Mouse (Mus musculus): Measurements from ENCODE around the gene Tyw5. TPM values are rescaled to one million over a fixed set of nuclear protein-coding genes. Genes with fewer than 3 reads are reported as not detected.

The Tyw5 gene
- polyA plus RNA-seq, 1 experiment from 2014 or later = 10.1 TPM

DNA sequence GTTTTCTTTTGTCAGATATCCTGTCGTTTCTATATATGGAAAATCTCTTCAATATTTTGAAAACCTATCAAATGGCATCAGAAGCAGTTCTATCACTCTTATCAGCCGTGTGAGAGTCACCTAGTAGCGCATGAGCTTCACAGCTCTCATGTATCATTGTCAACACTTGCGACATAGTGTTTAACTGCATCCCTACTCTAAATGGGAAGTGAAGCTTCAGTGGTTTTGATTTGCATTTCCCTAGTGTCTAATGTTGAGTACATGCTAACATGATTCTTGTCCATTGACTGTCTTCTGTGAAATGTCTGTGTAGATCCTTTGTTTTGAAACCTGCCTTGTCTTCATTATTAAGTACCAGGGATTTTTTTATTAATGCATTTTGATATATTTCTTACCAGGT, 36.5 kb downstream of the Tyw5 start:
- no peaks in the 10 kb centered on the region for H3K27me3 ChIP-seq (ENCODE audit: control insufficient read depth, insufficient read depth, low read depth, low read length)
- no peaks in the 10 kb centered on the region for H3K4me1 ChIP-seq (ENCODE audit: control insufficient read depth, low read depth, low read length)
- 44% methylated on average over 4 of the region's 4 CpGs for WGBS (ENCODE audit: insufficient replicate concordance)
- ATAC-seq (ENCODE audit: low read depth) = no peak
- no peak overlapping the region for H3K9ac ChIP-seq (ENCODE audit: low read depth, low read length)
- no peaks in the 10 kb centered on the region for H3K9me3 ChIP-seq (replicated peaks; ENCODE audit: control insufficient read depth, low read length)
- H3K4me3 ChIP-seq (ENCODE audit: low read depth, low read length) = no peak overlapping the region
- no peak overlapping the region for H3K27ac ChIP-seq (ENCODE audit: low read length)
- H3K36me3 ChIP-seq (ENCODE audit: control insufficient read depth, insufficient read depth) = no peaks in the 10 kb centered on the region
- no peak overlapping the region for H3K4me2 ChIP-seq (ENCODE audit: low read depth, low read length)

GRCm38 (mm10) chr1:57369111-57369510, 37.8 kb downstream of the Tyw5 start:
- 52% methylated on average over 4 of the region's 4 CpGs for WGBS (ENCODE audit: insufficient replicate concordance)
- H3K4me2 ChIP-seq (ENCODE audit: low read depth, low read length) = no peak overlapping the region
- H3K4me3 ChIP-seq (ENCODE audit: low read depth, low read length) = no peak overlapping the region
- H3K4me1 ChIP-seq (ENCODE audit: control insufficient read depth, low read depth, low read length) = no peaks in the 10 kb centered on the region
- H3K27me3 ChIP-seq (ENCODE audit: control insufficient read depth, insufficient read depth, low read depth, low read length) = no peaks in the 10 kb centered on the region
- H3K27ac ChIP-seq (ENCODE audit: low read length) = no peak overlapping the region
- no peak overlapping the region for H3K9ac ChIP-seq (ENCODE audit: low read depth, low read length)
- no peaks in the 10 kb centered on the region for H3K36me3 ChIP-seq (ENCODE audit: control insufficient read depth, insufficient read depth)
- ATAC-seq (ENCODE audit: low read depth) = no peak
- H3K9me3 ChIP-seq (replicated peaks; ENCODE audit: control insufficient read depth, low read length) = no peaks in the 10 kb centered on the region

DNA sequence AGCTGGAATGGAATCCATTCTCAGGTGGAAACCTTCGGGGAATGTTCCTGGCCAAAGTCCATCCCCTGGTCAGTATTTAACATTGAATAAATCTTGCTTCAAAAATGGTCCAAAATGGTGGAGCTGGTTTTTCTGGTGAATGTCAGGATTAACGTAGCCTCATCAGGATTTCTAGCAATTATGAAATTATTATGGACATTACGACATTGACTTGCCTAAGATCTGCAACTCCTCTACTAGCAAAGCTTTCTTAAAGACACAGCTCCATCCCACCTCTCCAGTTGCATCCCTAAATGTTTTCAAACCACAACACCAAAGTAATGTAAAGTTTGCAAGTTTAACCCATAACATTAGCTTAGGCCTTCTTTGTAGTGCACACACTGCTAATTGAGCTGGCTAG, 39.5 kb downstream of the Tyw5 start:
- no peak overlapping the region for H3K4me3 ChIP-seq (ENCODE audit: low read depth, low read length)
- no peaks in the 10 kb centered on the region for H3K9me3 ChIP-seq (replicated peaks; ENCODE audit: control insufficient read depth, low read length)
- no peaks in the 10 kb centered on the region for H3K4me1 ChIP-seq (ENCODE audit: control insufficient read depth, low read depth, low read length)
- H3K27me3 ChIP-seq (ENCODE audit: control insufficient read depth, insufficient read depth, low read depth, low read length) = no peaks in the 10 kb centered on the region
- H3K9ac ChIP-seq (ENCODE audit: low read depth, low read length) = no peak overlapping the region
- 79% methylated on average over 3 of the region's 3 CpGs for WGBS (ENCODE audit: insufficient replicate concordance)
- ATAC-seq (ENCODE audit: low read depth) = no peak
- no peak overlapping the region for H3K27ac ChIP-seq (ENCODE audit: low read length)
- no peak overlapping the region for H3K4me2 ChIP-seq (ENCODE audit: low read depth, low read length)
- H3K36me3 ChIP-seq (ENCODE audit: control insufficient read depth, insufficient read depth) = no peaks in the 10 kb centered on the region

DNA sequence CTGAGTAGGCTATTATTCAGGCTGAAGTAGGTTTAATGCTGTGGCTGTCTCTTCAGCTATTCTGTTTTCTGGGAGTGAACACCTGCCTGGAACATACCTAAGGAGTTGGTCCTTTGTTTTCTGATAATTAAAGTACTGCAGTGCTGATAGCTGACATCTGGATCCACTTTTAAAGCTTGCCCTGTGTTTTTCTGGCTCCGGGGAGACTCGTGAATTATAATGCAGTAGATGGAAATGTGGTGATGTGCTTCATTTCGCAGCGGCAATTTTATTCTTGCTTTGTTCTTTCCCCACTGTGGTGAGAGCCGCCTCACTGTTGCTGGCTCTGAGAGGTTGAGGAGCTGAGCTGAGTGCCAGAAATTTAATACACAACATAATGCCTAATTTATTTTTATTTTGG, 48.4 kb downstream of the Tyw5 start:
- Histone ChIP-seq H3K27ac (ENCODE audit: low read length) (no peak overlapping the region), H3K9ac (ENCODE audit: low read depth, low read length) (no peak overlapping the region), H3K36me3 (ENCODE audit: control insufficient read depth, insufficient read depth) (no peaks in the 10 kb centered on the region), H3K27me3 (ENCODE audit: control insufficient read depth, insufficient read depth, low read depth, low read length) (no peaks in the 10 kb centered on the region), H3K4me3 (ENCODE audit: low read depth, low read length) (no peak overlapping the region), H3K9me3 (replicated peaks; ENCODE audit: control insufficient read depth, low read length) (no peaks in the 10 kb centered on the region), H3K4me1 (ENCODE audit: control insufficient read depth, low read depth, low read length) (no peaks in the 10 kb centered on the region), H3K4me2 (ENCODE audit: low read depth, low read length) (no peak overlapping the region)
- WGBS (ENCODE audit: insufficient replicate concordance) = 77% methylated on average over 5 of the region's 5 CpGs
- no peak for ATAC-seq (ENCODE audit: low read depth)

DNA sequence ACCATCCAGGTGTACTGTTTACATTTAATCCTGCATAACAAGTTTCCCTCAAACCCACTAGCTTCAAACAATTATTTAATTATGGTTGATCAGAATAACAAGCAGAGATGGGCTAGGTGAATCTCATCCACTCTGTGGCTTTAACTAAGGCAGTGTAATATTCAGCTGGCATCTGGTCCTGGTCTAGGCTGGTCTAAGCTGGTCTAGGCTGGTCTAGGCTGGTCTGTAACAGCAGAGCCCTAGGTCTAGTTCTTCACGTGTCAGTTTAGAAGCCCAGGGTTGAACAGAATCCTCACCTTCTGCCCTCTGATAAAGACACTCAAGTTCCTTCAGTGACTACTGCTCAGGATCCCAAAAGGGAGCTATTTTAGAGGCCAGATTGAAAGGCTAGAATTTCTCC, 55.0 kb downstream of the Tyw5 start:
- Histone ChIP-seq H3K9me3 (replicated peaks; ENCODE audit: control insufficient read depth, low read length) (no peaks in the 10 kb centered on the region), H3K36me3 (ENCODE audit: control insufficient read depth, insufficient read depth) (no peaks in the 10 kb centered on the region), H3K4me3 (ENCODE audit: low read depth, low read length) (no peak overlapping the region), H3K4me1 (ENCODE audit: control insufficient read depth, low read depth, low read length) (no peaks in the 10 kb centered on the region), H3K9ac (ENCODE audit: low read depth, low read length) (no peak overlapping the region), H3K27ac (ENCODE audit: low read length) (no peak overlapping the region), H3K4me2 (ENCODE audit: low read depth, low read length) (no peak overlapping the region), H3K27me3 (ENCODE audit: control insufficient read depth, insufficient read depth, low read depth, low read length) (no peaks in the 10 kb centered on the region)
- 42% methylated on average over 1 of the region's 1 CpGs for WGBS (ENCODE audit: insufficient replicate concordance)
- no peak for ATAC-seq (ENCODE audit: low read depth)

DNA sequence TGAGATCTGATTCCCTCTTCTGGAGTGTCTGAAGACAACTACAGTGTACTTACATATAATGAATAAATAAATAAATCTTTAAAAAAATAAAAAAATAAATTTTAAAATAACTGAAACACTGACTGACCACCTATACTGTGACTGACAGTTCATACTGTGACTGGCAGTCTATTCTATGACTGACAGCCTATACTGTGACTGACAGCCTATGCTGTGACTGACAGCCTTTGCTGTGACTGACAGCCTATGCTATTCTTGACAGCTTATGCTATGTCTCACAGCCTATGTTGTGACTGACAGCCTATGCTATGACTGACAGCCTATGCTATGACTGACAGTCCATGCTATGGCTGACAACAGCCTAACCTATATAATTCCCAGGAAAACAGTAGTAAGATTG, 59.4 kb downstream of the Tyw5 start:
- no peak for ATAC-seq (ENCODE audit: low read depth)
- Histone ChIP-seq H3K4me3 (ENCODE audit: low read depth, low read length) (no peak overlapping the region), H3K27ac (ENCODE audit: low read length) (no peak overlapping the region), H3K4me2 (ENCODE audit: low read depth, low read length) (no peak overlapping the region), H3K9ac (ENCODE audit: low read depth, low read length) (no peak overlapping the region), H3K27me3 (ENCODE audit: control insufficient read depth, insufficient read depth, low read depth, low read length) (no peaks in the 10 kb centered on the region), H3K36me3 (ENCODE audit: control insufficient read depth, insufficient read depth) (no peaks in the 10 kb centered on the region), H3K4me1 (ENCODE audit: control insufficient read depth, low read depth, low read length) (no peaks in the 10 kb centered on the region), H3K9me3 (replicated peaks; ENCODE audit: control insufficient read depth, low read length) (no peaks in the 10 kb centered on the region)

DNA sequence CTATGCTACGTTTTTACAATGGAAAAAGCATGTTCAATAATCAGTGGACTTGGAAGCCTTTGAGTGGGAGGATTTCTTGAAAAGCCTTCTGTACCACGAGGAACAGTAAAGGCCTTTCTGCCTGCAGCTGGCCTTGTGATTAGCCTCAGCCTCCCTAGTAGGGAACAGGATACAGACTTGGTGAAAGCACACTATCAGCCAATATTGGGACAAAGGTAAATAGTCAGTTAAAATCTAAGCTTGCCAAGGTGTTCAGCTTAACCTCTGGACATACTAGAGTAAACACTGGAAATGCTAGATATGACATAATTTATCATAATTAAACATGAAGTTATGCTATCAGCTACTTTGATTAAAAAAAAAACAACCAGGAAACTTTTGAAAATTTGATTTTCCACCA, 65.7 kb downstream of the Tyw5 start:
- Histone ChIP-seq H3K9ac (ENCODE audit: low read depth, low read length) (no peak overlapping the region), H3K36me3 (ENCODE audit: control insufficient read depth, insufficient read depth) (no peaks in the 10 kb centered on the region), H3K27me3 (ENCODE audit: control insufficient read depth, insufficient read depth, low read depth, low read length) (no peaks in the 10 kb centered on the region), H3K4me3 (ENCODE audit: low read depth, low read length) (no peak overlapping the region), H3K4me1 (ENCODE audit: control insufficient read depth, low read depth, low read length) (no peaks in the 10 kb centered on the region), H3K27ac (ENCODE audit: low read length) (no peak overlapping the region), H3K4me2 (ENCODE audit: low read depth, low read length) (no peak overlapping the region), H3K9me3 (replicated peaks; ENCODE audit: control insufficient read depth, low read length) (no peaks in the 10 kb centered on the region)
- WGBS (ENCODE audit: insufficient replicate concordance) = 30% methylated on average over 2 of the region's 2 CpGs
- ATAC-seq (ENCODE audit: low read depth) = no peak

- Histone ChIP-seq H3K9me3 (replicated peaks; ENCODE audit: control insufficient read depth, low read length) (no peaks in the 10 kb centered on the region), H3K36me3 (ENCODE audit: control insufficient read depth, insufficient read depth) (no peaks in the 10 kb centered on the region), H3K9ac (ENCODE audit: low read depth, low read length) (no peak overlapping the region), H3K4me2 (ENCODE audit: low read depth, low read length) (no peak overlapping the region), H3K27ac (ENCODE audit: low read length) (no peak overlapping the region), H3K27me3 (ENCODE audit: control insufficient read depth, insufficient read depth, low read depth, low read length) (no peaks in the 10 kb centered on the region), H3K4me1 (ENCODE audit: control insufficient read depth, low read depth, low read length) (no peaks in the 10 kb centered on the region), H3K4me3 (ENCODE audit: low read depth, low read length) (no peak overlapping the region)
- WGBS (ENCODE audit: insufficient replicate concordance) = 35% methylated on average over 14 of the region's 14 CpGs
- ATAC-seq (ENCODE audit: low read depth) = no peak
Observed at GRCm38 (mm10) chr1:57339156-57339796, 67.6 kb downstream of the Tyw5 start.
